Mouse (Mus musculus) small intestine, adult 2 months (tissue): ENCODE data around the gene Pak6. TPM values are rescaled to one million over a fixed set of nuclear protein-coding genes. Genes with fewer than 3 reads are reported as not detected.

Experiments used
- H3K27ac ChIP-seq: fragments of 200-500 bp; 2 replicates; pipeline ENCODE4 v1.5.1; 2012; ENCODE audit warnings: low read depth, low read length, control low read depth, inconsistent platforms; ENCODE audit not compliant: insufficient read depth
- H3K27me3 ChIP-seq: fragments of 200-500 bp; 2 replicates; pipeline ENCODE4 v1.6.1; 2012; ENCODE audit warnings: mild to moderate bottlenecking, moderate library complexity, low read length, inconsistent platforms; ENCODE audit not compliant: control insufficient read depth, insufficient read depth
- H3K36me3 ChIP-seq: fragments of 200-500 bp; 2 replicates; pipeline ENCODE4 v1.6.1; 2012; ENCODE audit warnings: mild to moderate bottlenecking, low read length, control low read depth, inconsistent platforms; ENCODE audit not compliant: control insufficient read depth, insufficient read depth
- H3K4me1 ChIP-seq: fragments of 200-500 bp; 2 replicates; pipeline ENCODE4 v1.6.1; 2012; ENCODE audit warnings: low read length, inconsistent platforms, mixed read lengths; ENCODE audit not compliant: control insufficient read depth, insufficient read depth, insufficient read length
- H3K4me3 ChIP-seq: fragments of 200-500 bp; 2 replicates; pipeline ENCODE4 v1.5.1; 2012; ENCODE audit warnings: low read depth, mild to moderate bottlenecking, control low read depth, inconsistent platforms, low read length, moderate library complexity
- CTCF ChIP-seq: fragments of 200-500 bp; IDR thresholded peaks from 2 replicates; pipeline ENCODE4 v1.5.1; 2012; ENCODE audit warnings: low read depth, mild to moderate bottlenecking, control low read depth, inconsistent platforms, low read length, moderate library complexity, mixed read lengths; ENCODE audit not compliant: insufficient replicate concordance, insufficient read length; ENCODE audit errors: extremely low read depth
- POLR2A ChIP-seq: fragments of 200-500 bp; IDR thresholded peaks from 2 replicates; pipeline ENCODE4 v1.6.1; 2012; ENCODE audit warnings: low read depth, mild to moderate bottlenecking, control low read depth, inconsistent platforms, low read length, moderate library complexity
- WGBS: fragments of 180-500 bp; shearing (Covaris S2); methylation state at CpG from one replicate; pipeline ENCODE4 v1.1.7; 2018; 5-methylcytosine and 5-hydroxymethylcytosine counted together
- polyA plus RNA-seq: library from polyadenylated mRNA; depleted of rRNA; stranded (reverse); fragments of >200 nt; gene quantifications from 2 replicates; pipeline ENCODE4 v1.2.3, GENCODE M21; 2012; rRNA removed

Gene Pak6
- polyA plus RNA-seq, 1 experiment = 2.0 TPM

GRCm38 (mm10) chr2:118744621-118745020 is 81.5 kb downstream of the Pak6 start:
- H3K27me3 ChIP-seq = no peaks in the 10 kb centered on the region
- no peaks in the 10 kb centered on the region for H3K4me1 ChIP-seq
- TF ChIP-seq CTCF (no peak), POLR2A (no peak)
- no peak overlapping the region for H3K4me3 ChIP-seq
- no peaks in the 10 kb centered on the region for H3K36me3 ChIP-seq
- WGBS = 37% methylated on average over 7 of the region's 7 CpGs
- H3K27ac ChIP-seq = no peak overlapping the region

- Histone ChIP-seq H3K27me3 (no peaks in the 10 kb centered on the region), H3K4me3 (peak within 1 kb of the TSS; percentile 72), H3K36me3 (no peaks in the 10 kb centered on the region), H3K27ac (peak within 1 kb of the TSS; percentile 2; the same call in 1 of the 2 replicates), H3K4me1 (no peaks in the 10 kb centered on the region)
- TF ChIP-seq POLR2A = peak; percentile 75
- no peak for TF ChIP-seq CTCF
- 4% methylated on average over 57 of the region's 57 CpGs for whole genome bisulfite sequencing
These were observed 82.3 kb downstream of the Pak6 start, which contains the start of gene Inafm2 for GRCm38 (mm10) chr2:118745232-118745884. Inafm2 (plus strand) TSS chr2:118745758.

- Histone ChIP-seq H3K4me1 (no peaks in the 10 kb centered on the region), H3K27ac (peak overlapping the region; percentile 2; the same call in 1 of the 2 replicates), H3K36me3 (0 out of 2 replicates have a peak, but pooled peaks cover 3% of the 10 kb centered on the region), H3K4me3 (peak overlapping the region; percentile 72), H3K27me3 (no peaks in the 10 kb centered on the region)
- no peak for TF ChIP-seq CTCF
- WGBS = under 1% methylated on average over 113 of the region's 113 CpGs
These were observed 83.1 kb downstream of the Pak6 start for GRCm38 (mm10) chr2:118745915-118746901.

- Histone ChIP-seq H3K4me3 (peak overlapping the region; percentile 21; the same call in 1 of the 2 replicates), H3K36me3 (peaks cover 3% of the 10 kb centered on the region; the same call in 1 of the 2 replicates), H3K27me3 (no peaks in the 10 kb centered on the region), H3K27ac (no peak overlapping the region; the same call in none of the 2 replicates), H3K4me1 (no peaks in the 10 kb centered on the region)
- WGBS = 28% methylated on average over 10 of the region's 10 CpGs
- TF ChIP-seq CTCF (no peak), POLR2A (no peak)
These were observed 84.3 kb downstream of the Pak6 start for GRCm38 (mm10) chr2:118747301-118747960.

Other genes with a start within 250 kb of the Pak6 start
- gene Srp14, start 183.6 kb upstream of the Pak6 start, polyA plus RNA-seq = 10.9 and 16.3 TPM in 2 replicates
- gene Bmf, start 113.6 kb upstream of the Pak6 start, polyA plus RNA-seq = 4.1 and 10.3 TPM in 2 replicates
- gene Bub1b, start 65.1 kb upstream of the Pak6 start, polyA plus RNA-seq = 2.2 and 4.1 TPM in 2 replicates
- gene Ankrd63, start 40.7 kb downstream of the Pak6 start, polyA plus RNA-seq = 0.13 and 1.4 TPM in 2 replicates
- 2.9 and 6.2 TPM in 2 replicates for gene Plcb2, start 65.1 kb downstream of the Pak6 start, polyA plus RNA-seq
- 6.2 and 8.8 TPM in 2 replicates for gene Inafm2, start 82.5 kb downstream of the Pak6 start, polyA plus RNA-seq
- 2.4 and 3.3 TPM in 2 replicates for gene Ccdc9b, start 99.4 kb downstream of the Pak6 start, polyA plus RNA-seq
- gene Phgr1, start 109.5 kb downstream of the Pak6 start, polyA plus RNA-seq = 2,253 and 5,176 TPM in 2 replicates
- 1.7 and 3.5 TPM in 2 replicates for gene Disp2, start 116.4 kb downstream of the Pak6 start, polyA plus RNA-seq
- 1.5 and 4.7 TPM in 2 replicates for gene Knstrn, start 150.7 kb downstream of the Pak6 start, polyA plus RNA-seq
- gene Ivd, start 198.7 kb downstream of the Pak6 start, polyA plus RNA-seq = 17.6 and 25.7 TPM in 2 replicates
- 11.8 and 24.6 TPM in 2 replicates for gene Bahd1, start 237.1 kb downstream of the Pak6 start, polyA plus RNA-seq